Mouse (Mus musculus): ENCODE measurements at regions not wholly inside any gene's neighbourhood (a gene's known extent, or its start where the extent isn't known, plus 50 kb on each side); places are given as distances from the start of the nearest gene placed in this dataset.

GRCm38 (mm10) chr15:63713697-63714096 is 131.3 kb downstream of the Gsdmc2 start:
- Histone ChIP-seq H3K4me2 (ENCODE audit: insufficient read depth, low read depth, poor library complexity, severe bottlenecking) (no peak overlapping the region), H3K4me3 (replicated peaks in 1 of 3; ENCODE audit: low read depth in 2 of 3, low read length in 2 of 3, poor library complexity in 1 of 3) (no peak overlapping the region), H3K27ac (ENCODE audit: insufficient read depth, low read depth) (no peak overlapping the region), H3K9ac (ENCODE audit: insufficient read depth, low read depth) (no peak overlapping the region), H3K36me3 (replicated peaks in 1 of 2; ENCODE audit: control insufficient read depth in 1 of 2, insufficient read depth in 1 of 2, low read length in 1 of 2) (no peaks in the 10 kb centered on the region), H3K79me2 (replicated peaks; ENCODE audit: control insufficient read depth, extremely low read depth, insufficient read depth, poor library complexity, severe bottlenecking) (no peaks in the 10 kb centered on the region), H3K27me3 (replicated peaks) (no peaks in the 10 kb centered on the region), H3K4me1 (ENCODE audit: control insufficient read depth in 1 of 2, insufficient read depth in 2 of 2) (no peaks in the 10 kb centered on the region), H3K9me3 (replicated peaks; ENCODE audit: low read length) (no peaks in the 10 kb centered on the region)
- TF ChIP-seq HCFC1 (IDR thresholded peaks at IDR 0.05; ENCODE audit: low read depth, low read length) (no peak), NRF1 (IDR thresholded peaks at IDR 0.05; ENCODE audit: low read depth, low read length) (no peak), MYC (IDR thresholded peaks at IDR 0.05; ENCODE audit: low read depth, low read length) (no peak), CHD2 (IDR thresholded peaks at IDR 0.05; ENCODE audit: low read length) (no peak), IRF4 (IDR thresholded peaks at IDR 0.05; ENCODE audit: low read depth, low read length) (no peak), TCF12 (IDR thresholded peaks at IDR 0.05; ENCODE audit: low read depth, low read length) (no peak), ZC3H11A (IDR thresholded peaks at IDR 0.05; ENCODE audit: low read depth, low read length) (no peak), KAT2A (IDR thresholded peaks at IDR 0.05; ENCODE audit: insufficient replicate concordance, low read length) (no peak), MAX (IDR thresholded peaks at IDR 0.05; ENCODE audit: low read length) (no peak), ETS1 (conservative IDR thresholded peaks at IDR 0.05; ENCODE audit: low read depth, low read length) (no peak), ZNF384 (IDR thresholded peaks at IDR 0.05; ENCODE audit: low read depth, low read length) (no peak), POLR2AphosphoS2 (IDR thresholded peaks at IDR 0.05; ENCODE audit: low read depth, low read length) (no peak), USF1 (IDR thresholded peaks at IDR 0.05; ENCODE audit: low read depth, low read length) (no peak), JUN (IDR thresholded peaks at IDR 0.05; ENCODE audit: insufficient read depth, low read depth, low read length) (no peak)
- in situ Hi-C loops (cut with MboI; ENCODE audit: low pct_ligation_motif_present, low pct_unique_long_range_greater_than_20kb, low sequenced_read_pairs) (no loop called here), dilution Hi-C loops (cut with MboI; ENCODE audit: extremely low pct_ligation_motif_present, extremely low pct_unique_long_range_greater_than_20kb, low sequenced_read_pairs) (no loop called here)
- no peak for DNase-seq (ENCODE audit: extremely low read depth)

GRCm38 (mm10) chr15:63710381-63710780 is 134.6 kb downstream of the Gsdmc2 start:
- in situ Hi-C loops (cut with MboI; ENCODE audit: low pct_ligation_motif_present, low pct_unique_long_range_greater_than_20kb, low sequenced_read_pairs) = no loop called here
- Histone ChIP-seq H3K27ac (ENCODE audit: insufficient read depth, low read depth) (no peak overlapping the region), H3K4me1 (ENCODE audit: control insufficient read depth in 1 of 2, insufficient read depth in 2 of 2) (no peaks in the 10 kb centered on the region), H3K4me3 (replicated peaks in 1 of 3; ENCODE audit: low read depth in 2 of 3, low read length in 2 of 3, poor library complexity in 1 of 3) (no peak overlapping the region), H3K9ac (ENCODE audit: insufficient read depth, low read depth) (no peak overlapping the region), H3K36me3 (replicated peaks in 1 of 2; ENCODE audit: control insufficient read depth in 1 of 2, insufficient read depth in 1 of 2, low read length in 1 of 2) (no peaks in the 10 kb centered on the region), H3K9me3 (replicated peaks; ENCODE audit: low read length) (no peaks in the 10 kb centered on the region), H3K27me3 (replicated peaks) (no peaks in the 10 kb centered on the region), H3K79me2 (replicated peaks; ENCODE audit: control insufficient read depth, extremely low read depth, insufficient read depth, poor library complexity, severe bottlenecking) (no peaks in the 10 kb centered on the region), H3K4me2 (ENCODE audit: insufficient read depth, low read depth, poor library complexity, severe bottlenecking) (no peak overlapping the region)
- no peak for TF ChIP-seq CHD1 (IDR thresholded peaks at IDR 0.05; ENCODE audit: low read depth, low read length)
- no peak for TF ChIP-seq JUN (IDR thresholded peaks at IDR 0.05; ENCODE audit: insufficient read depth, low read depth, low read length)
- no peak for TF ChIP-seq RCOR1 (conservative IDR thresholded peaks at IDR 0.05; ENCODE audit: low read depth, low read length)
- TF ChIP-seq POLR2A (IDR thresholded peaks at IDR 0.05; ENCODE audit: low read depth, low read length) = no peak
- no peak for TF ChIP-seq SIN3A (IDR thresholded peaks at IDR 0.05; ENCODE audit: low read length)
- TF ChIP-seq BHLHE40 (IDR thresholded peaks at IDR 0.05; ENCODE audit: low read depth, low read length) = no peak
- TF ChIP-seq SMC3 (IDR thresholded peaks at IDR 0.05; ENCODE audit: low read depth, low read length) = no peak
- TF ChIP-seq USF1 (IDR thresholded peaks at IDR 0.05; ENCODE audit: low read depth, low read length) = no peak
- TF ChIP-seq NELFE (IDR thresholded peaks at IDR 0.05; ENCODE audit: low read depth, low read length) = no peak
- TF ChIP-seq UBTF (IDR thresholded peaks at IDR 0.05; ENCODE audit: low read depth, low read length) = no peak
- no peak for TF ChIP-seq MAZ (IDR thresholded peaks at IDR 0.05; ENCODE audit: low read depth, low read length)
- no peak for TF ChIP-seq MXI1 (IDR thresholded peaks at IDR 0.05; ENCODE audit: low read depth, low read length)
- TF ChIP-seq JUND (conservative IDR thresholded peaks at IDR 0.05; ENCODE audit: low read depth, low read length) = no peak
- TF ChIP-seq CHD2 (IDR thresholded peaks at IDR 0.05; ENCODE audit: low read length) = no peak
- no peak for TF ChIP-seq ZKSCAN1 (IDR thresholded peaks at IDR 0.05; ENCODE audit: borderline replicate concordance, low read depth, low read length)
- TF ChIP-seq E2F4 (IDR thresholded peaks at IDR 0.05; ENCODE audit: insufficient replicate concordance, low read depth, low read length) = no peak
- no peak for TF ChIP-seq MYC (IDR thresholded peaks at IDR 0.05; ENCODE audit: low read depth, low read length)
- TF ChIP-seq MEF2A (IDR thresholded peaks at IDR 0.05; ENCODE audit: borderline replicate concordance, low read depth, low read length) = no peak
- no peak for DNase-seq (ENCODE audit: extremely low read depth)
- dilution Hi-C loops (cut with MboI; ENCODE audit: extremely low pct_ligation_motif_present, extremely low pct_unique_long_range_greater_than_20kb, low sequenced_read_pairs) = no loop called here
